Mouse (Mus musculus) forelimb bud, embryonic 11.5 days (tissue): ENCODE results near the gene Krt72.

ENCODE experiments used
- DNase-seq: peaks from one replicate; pipeline ENCODE4 v3.0.0-alpha.2; 2012; ENCODE audit warnings: low read depth, low spot score

Krt72 gene

DNA sequence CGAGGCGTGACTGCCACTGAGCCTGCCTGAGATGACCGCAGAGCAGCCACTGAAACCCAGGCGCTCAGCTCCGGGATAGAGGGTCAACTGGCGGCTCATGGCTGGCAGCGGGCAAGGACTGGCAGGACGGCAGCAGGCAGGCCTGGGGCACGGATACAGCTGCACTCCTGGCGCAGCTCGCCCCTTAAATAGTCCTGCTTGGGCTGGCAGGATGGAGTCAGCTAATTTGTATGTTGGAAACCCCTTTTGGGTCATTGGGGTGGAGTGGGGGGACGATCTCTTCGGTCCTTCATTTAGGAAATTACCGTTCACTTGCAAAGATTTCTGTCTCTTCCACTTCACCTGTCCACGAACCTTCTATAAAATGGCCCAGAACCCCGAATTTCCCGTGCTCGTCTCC, at the start of gene Krt72:
Gene Krt72 (minus strand): TSS at position 101 of the 400 bp plus-strand sequence.
- no peak for DNase-seq

DNA sequence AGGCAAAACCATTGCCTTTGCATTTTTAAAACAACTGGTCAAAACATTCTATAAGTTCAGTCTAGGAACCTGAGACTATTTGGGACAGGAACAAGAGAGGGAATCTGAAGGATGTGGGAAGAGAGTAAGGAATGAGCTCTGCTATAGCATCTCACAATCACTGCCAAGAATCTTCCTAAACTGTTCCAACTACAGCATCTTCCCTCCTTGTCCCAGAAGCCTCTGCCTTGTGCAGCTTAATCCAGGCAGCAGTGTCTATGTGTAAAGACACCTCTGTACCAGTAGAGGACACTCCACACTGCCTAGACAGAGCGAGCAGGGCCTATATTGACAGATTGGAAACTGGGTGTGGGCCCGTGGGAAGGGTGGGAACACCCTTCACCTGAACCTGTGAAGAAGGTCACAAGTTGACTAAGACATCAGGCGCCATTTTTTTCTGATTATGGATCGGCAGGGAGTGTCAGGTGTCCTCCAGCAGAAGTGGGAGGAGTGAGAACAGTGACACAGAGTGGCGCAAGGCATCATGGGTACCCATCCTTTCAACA, 48.6 kb upstream of the Krt72 start:
- DNase-seq, result no peak

DNA sequence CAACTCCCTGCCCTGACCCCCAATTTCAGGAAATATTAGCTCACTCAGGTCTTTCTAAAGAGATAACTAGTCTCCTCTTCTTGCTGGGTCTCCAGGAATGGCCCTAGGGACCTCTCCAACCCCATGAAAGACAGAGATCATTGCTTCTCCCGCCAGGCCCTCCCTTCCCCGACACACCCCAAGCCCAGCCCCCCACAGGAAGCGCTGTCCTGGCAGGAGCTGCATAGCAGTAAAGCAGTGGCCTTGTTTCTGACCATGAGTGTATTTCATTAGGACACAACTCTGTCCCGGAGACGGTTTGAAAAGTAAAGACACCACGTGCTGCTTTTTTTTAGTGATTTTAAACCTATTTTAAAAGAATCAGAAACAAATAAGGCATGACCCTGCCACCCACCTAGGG, 46.9 kb upstream of the Krt72 start:
- no peak for DNase-seq

DNA sequence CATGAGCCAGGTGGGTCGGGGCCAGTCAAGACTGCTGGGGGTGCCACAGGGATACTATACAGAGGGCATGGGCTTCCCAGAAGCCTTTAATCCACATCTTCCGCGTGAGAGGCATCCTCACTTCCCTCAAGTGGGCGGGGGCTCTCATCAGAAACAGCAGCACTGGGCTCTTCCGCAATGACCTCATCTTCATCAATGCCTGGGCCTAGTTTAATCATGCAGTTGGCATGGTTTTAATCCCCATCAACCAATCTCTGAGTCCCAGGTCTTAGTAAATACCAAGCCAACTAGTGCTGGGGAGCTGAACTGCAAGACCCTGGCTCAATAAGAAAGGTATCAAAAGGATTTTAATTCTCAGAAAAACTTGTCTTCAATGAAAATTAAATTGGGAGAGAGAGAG, 43.2 kb upstream of the Krt72 start:
- no peak for DNase-seq

- DNase-seq, result no peak
Observed at GRCm38 (mm10) chr15:101821786-101822185, 35.5 kb upstream of the Krt72 start.

- DNase-seq, result no peak
Observed at GRCm38 (mm10) chr15:101817875-101818274, 31.6 kb upstream of the Krt72 start, which contains the start of gene Krt2. Krt2 (minus strand) TSS chr15:101818169.

- no peak for DNase-seq
Observed at GRCm38 (mm10) chr15:101803052-101803822, 17.0 kb upstream of the Krt72 start.

GRCm38 (mm10) chr15:101802296-101802835, 16.1 kb upstream of the Krt72 start, which contains the start of gene Krt73:
Krt73 (minus strand) TSS chr15:101802346.
- no peak for DNase-seq

DNA sequence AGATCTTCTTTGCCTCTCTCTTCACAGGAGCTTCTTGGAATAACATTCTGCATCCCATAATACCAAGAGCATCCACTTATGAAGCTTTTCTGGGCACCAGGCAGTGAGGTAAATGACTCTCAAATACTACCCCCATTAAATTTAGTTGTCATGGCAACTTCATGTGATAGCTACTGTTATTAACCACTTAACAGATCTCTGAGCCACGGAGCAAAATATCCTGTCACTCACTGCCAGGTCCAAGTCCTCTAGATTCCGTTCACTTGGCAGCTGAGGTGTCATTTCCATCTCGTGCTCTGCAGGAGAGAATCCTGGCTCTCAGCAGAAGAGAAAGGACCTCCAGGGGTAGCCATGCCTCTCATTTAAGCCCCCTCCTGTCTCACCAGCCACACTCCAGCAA, 4.6 kb upstream of the Krt72 start:
- DNase-seq, result no peak

DNA sequence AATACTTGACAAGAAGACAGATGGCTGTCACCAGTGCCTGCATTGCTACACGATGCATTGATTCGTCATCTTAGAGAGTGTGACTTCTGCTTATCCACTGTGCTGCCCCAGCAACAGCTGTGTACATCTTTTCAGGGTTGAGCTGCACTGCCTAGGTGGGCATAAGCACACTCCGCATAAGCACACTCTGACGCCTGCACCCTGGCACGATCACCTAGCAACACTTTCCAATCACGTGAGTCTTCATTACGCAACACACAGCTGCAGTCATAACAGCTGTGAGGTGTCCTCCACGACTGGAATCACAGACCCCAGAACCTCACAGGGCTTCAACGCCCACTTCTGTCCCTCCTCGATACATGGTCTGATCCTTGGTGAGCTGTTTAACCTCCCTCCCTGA, 12.8 kb downstream of the Krt72 start:
- DNase-seq, result no peak

DNA sequence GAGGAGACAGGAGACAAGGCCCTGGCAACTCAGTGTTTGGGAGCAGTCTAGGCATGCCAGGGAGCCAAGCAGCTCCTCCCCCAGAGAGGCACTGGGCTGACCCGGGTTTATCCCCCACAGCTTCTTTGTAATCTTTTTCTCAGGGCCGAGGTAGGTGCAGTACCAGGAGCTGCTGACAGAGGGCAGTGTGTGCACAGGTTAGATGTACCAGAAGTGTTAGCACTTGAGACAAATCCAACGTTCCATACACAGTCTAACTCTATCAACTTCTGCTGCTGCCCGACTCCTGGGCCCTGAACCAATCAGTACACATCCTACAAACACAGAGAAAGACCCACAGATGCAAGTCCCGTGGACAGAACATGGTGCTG, 13.6 kb downstream of the Krt72 start:
- DNase-seq, result peak; percentile 90

- no peak for DNase-seq
Observed at GRCm38 (mm10) chr15:101772080-101772710, 14.1 kb downstream of the Krt72 start.

- DNase-seq, result no peak
Observed at GRCm38 (mm10) chr15:101770226-101770625, 16.0 kb downstream of the Krt72 start.

- DNase-seq, result no peak
Observed at GRCm38 (mm10) chr15:101742711-101743110, 43.5 kb downstream of the Krt72 start, which contains the start of gene Krt71. Krt71 (minus strand) TSS chr15:101743109.

DNA sequence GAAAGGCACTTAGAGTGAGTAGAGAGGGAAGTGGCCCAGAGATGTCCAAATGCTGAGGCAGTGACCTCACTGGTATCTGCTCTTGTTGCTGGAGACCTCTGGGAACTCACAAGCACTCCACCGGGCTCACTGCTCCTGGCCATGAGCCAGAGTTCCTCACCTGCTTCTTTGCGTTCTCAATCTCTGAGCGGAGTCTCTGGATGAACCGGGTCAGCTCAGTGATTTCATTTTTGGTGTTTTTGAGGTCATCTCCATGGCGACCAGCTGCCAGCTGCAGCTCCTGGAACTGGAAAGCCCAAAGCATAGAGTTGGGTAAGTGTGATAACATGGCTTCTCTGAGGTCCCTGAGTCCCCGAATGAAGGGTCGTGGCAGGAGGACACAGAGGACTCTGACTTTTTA, 48.5 kb downstream of the Krt72 start:
- DNase-seq, result no peak

DNA sequence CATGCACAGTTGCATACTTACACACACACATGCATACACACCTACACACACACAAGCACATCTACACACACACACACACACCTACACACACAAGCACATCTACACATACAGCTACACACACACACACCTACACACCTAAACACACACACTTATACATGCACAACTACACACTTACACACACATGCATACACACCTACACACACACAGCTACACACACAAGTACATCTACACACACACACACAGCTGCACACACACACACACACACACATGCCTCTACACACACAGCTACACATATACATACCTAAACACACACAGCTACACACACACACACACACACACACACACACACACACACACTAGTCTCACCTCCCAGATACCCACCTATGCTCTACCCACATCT, 55.6 kb downstream of the Krt72 start:
- no peak for DNase-seq
